Mouse (Mus musculus) kidney, adult 2 months (tissue): ENCODE results near the gene Lhfpl2.

Experiments used
- CTCF ChIP-seq: fragments of 200-500 bp; conservative IDR thresholded peaks from 2 replicates; pipeline ENCODE4 v1.5.1; 2011; ENCODE audit warnings: low read depth, mild to moderate bottlenecking, control low read depth, low read length, moderate library complexity, mixed read lengths; ENCODE audit not compliant: insufficient read depth, insufficient read length
- POLR2A ChIP-seq: fragments of 200-500 bp; IDR thresholded peaks from one replicate; pipeline ENCODE4 v1.6.1; 2011; ENCODE audit warnings: low read depth, low read length, control low read depth

DNA sequence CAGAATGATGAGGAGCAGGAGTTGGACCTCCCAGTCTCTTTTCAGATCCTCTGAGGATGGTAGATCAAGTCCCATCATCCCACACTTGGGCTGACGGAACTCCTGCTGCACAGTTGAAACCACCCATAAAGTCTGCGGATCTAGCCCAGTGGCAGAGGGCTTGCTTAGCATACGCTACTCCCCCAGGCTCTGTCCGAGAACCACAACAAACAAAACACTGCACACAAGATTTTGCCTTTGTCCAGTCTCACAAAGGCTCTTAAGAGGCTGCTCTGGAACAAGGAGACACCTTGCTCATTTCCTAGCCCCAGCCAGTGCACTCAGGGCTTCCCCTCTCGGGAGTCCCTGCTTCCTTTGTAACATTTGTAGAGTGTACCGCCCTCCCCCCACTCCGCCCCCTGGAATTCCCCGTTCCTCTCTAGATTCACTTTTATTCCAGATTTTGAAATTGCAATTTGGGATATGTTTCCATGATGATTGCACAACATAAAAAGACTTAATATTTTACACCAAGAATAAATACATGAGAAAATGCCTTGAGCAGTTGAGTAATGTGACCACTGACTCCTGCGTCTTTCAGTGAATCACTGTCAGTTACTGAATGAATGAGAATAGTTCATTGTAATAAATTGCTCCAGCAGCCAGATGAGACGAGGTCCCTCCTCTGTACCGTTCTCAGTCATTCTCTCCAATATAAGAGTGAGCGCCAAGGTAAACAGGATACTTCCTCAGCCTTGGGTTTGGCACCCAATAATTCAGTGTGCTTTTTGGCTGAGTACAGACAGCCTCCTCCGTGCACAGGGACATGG, 74.8 kb downstream of the Lhfpl2 start:
- TF ChIP-seq POLR2A (no peak), CTCF (no peak)
